Mouse (Mus musculus) E14TG2a.4 (cell line): ENCODE measurements at regions not wholly inside any gene's neighbourhood (a gene's known extent, or its start where the extent isn't known, plus 50 kb on each side); places are given as distances from the start of the nearest gene placed in this dataset.

Experiments used
- CTCF ChIP-seq: conservative IDR thresholded peaks from 2 replicates; pipeline ENCODE4 v1.5.1; 2014; ENCODE audit warnings: low read length
- POU5F1 ChIP-seq: IDR thresholded peaks from 2 replicates; pipeline ENCODE4 v1.6.1; 2014; ENCODE audit warnings: low read length, borderline replicate concordance

DNA sequence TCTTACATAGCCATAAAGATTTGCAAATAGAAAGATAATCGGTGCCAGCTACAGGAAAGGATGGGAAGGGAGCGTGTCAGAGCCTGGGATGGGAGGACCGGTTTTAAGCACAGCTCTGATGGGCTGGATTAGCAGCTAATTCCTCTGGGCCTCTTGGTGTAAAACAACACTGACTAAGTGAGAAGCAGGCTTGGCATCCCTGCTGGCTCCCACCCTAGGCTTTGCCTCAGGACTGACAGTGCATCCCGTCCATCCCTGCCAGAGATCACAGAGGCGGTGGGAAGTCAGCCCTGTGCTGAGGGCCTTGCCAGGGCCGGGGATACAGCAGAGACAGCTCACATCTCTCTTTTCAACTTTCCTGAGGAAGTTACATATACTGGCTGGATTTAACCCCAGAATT lies 90.8 kb upstream of the Sh3gl3 start:
- TF ChIP-seq CTCF (no peak), POU5F1 (no peak)
